Mouse (Mus musculus) cerebellum, adult 9-10 months (tissue): ENCODE results near the gene Nudt10.
"Not testable (repeated sequence)": the region's sequence is repeated elsewhere in the genome, so short reads cannot be mapped to it uniquely, and the experiment has no call there.

Source experiments
- DNase-seq: peaks from one replicate; pipeline ENCODE4 v3.0.0; 2022

Nudt10 gene

DNA sequence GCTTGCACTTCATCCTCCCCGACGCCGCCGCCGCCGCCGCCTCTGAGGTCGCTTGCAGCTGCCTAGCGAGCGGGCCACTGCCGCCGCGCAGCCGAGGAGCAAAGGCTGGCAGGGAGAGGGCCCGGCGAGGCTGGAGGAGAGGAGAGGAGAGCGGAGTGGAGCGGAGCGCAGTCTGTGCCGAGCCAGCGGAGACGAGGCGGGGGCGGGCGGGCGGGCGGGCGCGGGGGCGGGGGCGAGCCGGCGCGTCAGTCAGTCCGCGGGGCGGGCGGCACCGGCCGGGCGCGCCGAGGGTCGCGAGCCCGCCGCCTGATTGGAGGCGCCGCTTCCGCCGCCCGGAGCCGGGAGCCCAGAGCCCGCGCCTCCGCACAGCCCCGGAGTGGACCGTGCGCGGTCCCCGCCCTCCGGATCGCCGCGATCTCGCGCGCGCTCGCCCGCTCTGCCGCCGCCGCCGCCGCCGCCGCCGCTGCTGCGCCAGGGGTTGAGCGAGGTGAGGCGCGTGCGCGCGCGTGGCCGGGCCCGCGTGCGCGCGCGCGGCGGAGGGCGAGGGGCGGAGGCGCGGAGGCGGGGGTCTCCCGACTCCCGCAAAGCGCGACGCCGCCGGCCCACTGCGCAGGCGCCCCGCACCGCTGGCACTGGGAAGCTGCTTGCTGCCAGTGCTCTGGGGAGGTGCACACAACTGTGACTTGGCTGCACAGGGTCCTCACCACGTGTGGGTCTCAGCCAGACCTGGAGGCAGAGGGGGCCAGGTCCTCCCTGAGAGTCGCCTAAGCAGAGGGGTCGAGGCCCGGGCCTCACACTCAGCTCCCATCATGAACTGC is at the start of gene Nudt10:
Nudt10 (minus strand) TSS at position 193 of the 818 bp plus-strand sequence.
- not testable (repeated sequence) for DNase-seq

DNA sequence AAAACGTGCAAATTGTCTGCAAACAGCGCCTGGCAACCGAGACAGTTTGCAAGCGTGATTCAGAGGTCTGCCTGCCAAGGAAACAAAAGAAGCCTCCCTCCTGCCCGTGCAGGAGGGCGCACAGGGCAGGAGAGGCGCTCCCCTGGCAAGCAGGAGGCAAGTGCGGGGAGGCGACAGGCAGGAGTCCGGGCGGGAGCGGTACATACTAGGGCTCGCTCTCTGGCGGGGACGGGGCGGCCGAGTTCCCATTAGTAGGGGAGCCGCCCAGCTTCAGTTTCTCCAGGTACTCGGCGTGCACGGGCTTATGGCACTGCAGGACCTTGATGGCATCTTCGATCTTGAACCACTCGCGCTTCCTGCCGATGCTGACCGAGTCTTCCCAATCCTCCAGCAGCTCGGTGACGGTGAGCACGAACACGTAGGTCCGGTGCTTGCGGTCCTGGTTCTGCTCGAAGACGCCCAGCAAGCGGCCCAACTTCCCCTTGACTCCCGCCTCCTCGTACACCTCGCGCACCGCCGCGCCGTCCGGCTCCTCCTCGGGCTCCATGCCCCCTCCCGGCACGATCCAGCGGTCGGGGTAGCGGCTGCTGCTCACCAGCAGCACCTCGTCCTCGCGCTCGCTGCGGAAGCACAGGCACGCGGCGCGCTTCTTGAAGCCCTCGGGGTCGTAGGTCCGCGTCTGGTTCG is 536 bp downstream of the Nudt10 start:
- DNase-seq: not testable (repeated sequence)

DNA sequence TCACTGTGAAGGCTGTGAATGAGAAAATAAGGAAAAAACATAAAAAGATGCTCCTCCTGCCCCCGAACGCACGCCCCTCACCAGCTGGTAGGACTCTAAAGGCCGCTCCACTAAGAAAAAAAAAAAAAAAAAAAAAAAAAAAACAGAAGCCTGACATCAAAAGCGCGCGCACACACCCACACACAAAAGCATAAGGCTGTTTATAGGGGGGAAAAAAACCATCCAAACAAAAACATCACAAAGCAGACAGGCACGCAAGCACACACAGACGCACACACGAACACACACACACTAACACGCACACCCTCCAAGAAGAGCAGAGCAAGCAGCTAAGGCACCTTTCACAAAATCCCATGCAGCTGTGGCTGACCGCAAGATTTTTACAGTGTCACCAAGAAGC is 1.1 kb downstream of the Nudt10 start:
- DNase-seq: no peak
